Mouse (Mus musculus) mammary gland, adult 2 months (tissue): ENCODE measurements around the gene Celf1. TPM values are rescaled to one million over a fixed set of nuclear protein-coding genes. Genes with fewer than 3 reads are reported as not detected.

ENCODE experiments used
- polyA plus RNA-seq: library from polyadenylated mRNA; depleted of rRNA; stranded (reverse); fragments of >200 nt; gene quantifications from 2 replicates; pipeline ENCODE4 v1.2.3, GENCODE M21; 2012; ENCODE audit warnings: low replicate concordance; rRNA removed

The Celf1 gene
- polyA plus RNA-seq, result 27.0 and 45.9 TPM in 2 replicates

GRCm38 (mm10) chr2:90940233-90941229, at the start of gene Celf1:
Celf1 (plus strand) TSS chr2:90940382.

DNA sequence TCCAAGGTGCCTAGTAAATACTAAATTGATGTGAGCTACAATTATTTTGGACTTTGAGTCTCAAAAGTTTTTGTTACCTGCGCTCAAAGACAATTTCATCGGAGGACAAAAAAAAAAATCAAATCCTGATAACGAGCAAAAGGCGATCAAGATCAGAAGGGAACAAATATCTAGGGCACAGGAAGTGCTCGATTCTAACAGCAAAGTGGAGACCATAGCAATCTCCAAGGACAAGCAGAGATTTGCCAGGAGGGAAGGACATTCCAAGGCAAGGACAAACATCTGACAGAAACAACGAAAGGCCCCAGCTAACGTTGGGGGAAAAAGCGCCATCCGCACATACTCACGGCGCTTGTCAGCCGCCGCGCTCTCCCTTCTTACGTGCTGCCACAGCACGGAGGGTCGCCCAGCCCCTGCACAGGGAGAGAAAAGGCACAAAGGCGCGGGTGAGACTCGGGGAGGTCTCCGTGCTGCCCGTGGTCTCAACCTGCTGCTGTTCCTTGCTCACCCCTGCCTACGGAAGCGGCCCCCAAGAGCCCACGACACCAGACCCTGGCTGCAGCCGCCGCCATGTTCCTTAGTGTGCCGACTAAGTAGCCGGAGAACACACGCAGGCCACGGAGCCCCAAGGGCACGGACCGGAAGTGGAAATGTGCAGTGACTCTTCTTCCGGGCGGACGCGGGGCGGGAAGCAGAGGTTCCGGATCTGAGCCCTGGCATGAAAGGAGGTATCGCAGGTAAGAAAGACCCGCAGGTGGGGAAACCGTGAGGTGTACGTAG, 35.9 kb upstream of the Celf1 start, which contains the start of the genes Kbtbd4 and Ndufs3:
Kbtbd4 (plus strand) TSS at position 665 of the 780 bp plus-strand sequence.
Ndufs3 (minus strand) TSS at position 752 of the 780 bp plus-strand sequence.

DNA sequence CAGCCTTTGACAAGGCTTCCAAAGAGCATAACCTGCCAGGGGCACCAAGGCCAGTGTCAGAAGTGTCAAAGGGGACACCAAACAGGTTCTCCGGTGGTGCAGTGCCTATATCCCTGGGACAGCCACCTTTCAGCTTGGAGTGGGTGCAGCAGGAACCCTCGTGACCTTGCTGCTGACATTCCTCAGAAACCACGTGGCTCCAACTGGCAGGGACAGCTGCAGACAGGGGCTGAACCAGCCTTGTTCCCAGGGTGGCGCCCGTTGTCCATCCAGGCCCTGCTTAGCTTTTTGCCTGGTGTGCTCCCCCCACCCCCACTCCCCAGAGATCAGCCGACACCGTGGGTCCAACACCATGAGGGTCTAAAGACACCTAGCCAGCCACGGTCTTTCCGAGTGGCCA, 95.2 kb downstream of the Celf1 start, which contains the start of gene Rapsn:
Rapsn (plus strand) TSS at position 236 of the 400 bp plus-strand sequence.

DNA sequence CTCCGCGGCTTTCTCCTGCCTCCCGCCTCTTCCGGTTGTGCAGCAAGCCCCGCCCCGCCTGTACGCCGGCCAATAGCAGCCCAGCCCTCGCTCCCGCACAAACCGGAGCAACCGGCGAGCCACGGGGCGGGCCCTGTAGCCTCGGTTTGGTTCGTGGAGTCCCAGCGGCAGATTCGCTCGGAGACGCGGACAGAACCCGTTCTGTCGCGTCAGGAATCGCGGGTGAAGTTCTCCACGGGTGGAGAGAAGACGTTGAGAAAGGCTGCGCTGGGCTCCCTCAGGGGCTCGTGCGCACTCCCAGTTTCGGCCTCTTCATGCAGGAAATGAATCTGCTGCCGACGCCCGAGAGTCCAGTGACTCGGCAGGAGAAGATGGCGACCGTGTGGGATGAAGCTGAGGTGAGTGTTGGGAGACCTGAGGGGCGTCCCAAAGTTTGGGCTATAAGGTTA, 113.8 kb downstream of the Celf1 start, which contains the start of gene Psmc3:
Psmc3 (plus strand) TSS at position 76 of the 449 bp plus-strand sequence.

Other genes starting within 250 kb of the Celf1 start
- gene Fnbp4, start 195.0 kb upstream of the Celf1 start, polyA plus RNA-seq, result 35.7 and 39.6 TPM in 2 replicates
- gene Agbl2, start 157.7 kb upstream of the Celf1 start, polyA plus RNA-seq, result 0.20 and 0.45 TPM in 2 replicates
- gene Mtch2, start 93.2 kb upstream of the Celf1 start, polyA plus RNA-seq, result 63.1 and 247 TPM in 2 replicates
- 5.1 and 7.1 TPM in 2 replicates for gene C1qtnf4, start 54.5 kb upstream of the Celf1 start, polyA plus RNA-seq
- gene Kbtbd4, start 35.6 kb upstream of the Celf1 start, polyA plus RNA-seq, result 14.0 and 22.8 TPM in 2 replicates
- gene Ndufs3, start 35.6 kb upstream of the Celf1 start, polyA plus RNA-seq, result 135 and 410 TPM in 2 replicates
- gene Rapsn, start 95.2 kb downstream of the Celf1 start, polyA plus RNA-seq, result 3.6 and 9.9 TPM in 2 replicates
- 47.3 and 73.2 TPM in 2 replicates for gene Psmc3, start 113.6 kb downstream of the Celf1 start, polyA plus RNA-seq
- gene Slc39a13, start 130.0 kb downstream of the Celf1 start, polyA plus RNA-seq, result 70.6 and 95.5 TPM in 2 replicates
- gene Spi1, start 142.0 kb downstream of the Celf1 start, polyA plus RNA-seq, result 79.3 and 90.0 TPM in 2 replicates
- 0.19 and 0.27 TPM in 2 replicates for gene Mybpc3, start 177.8 kb downstream of the Celf1 start, polyA plus RNA-seq
- 27.3 and 28.6 TPM in 2 replicates for gene Madd, start 243.5 kb downstream of the Celf1 start, polyA plus RNA-seq